Mouse (Mus musculus): ENCODE measurements around the gene Myo1d.

Myo1d gene

GRCm38 (mm10) chr11:80779527-80780344 lies at the start of gene Myo1d:
TSS of gene Myo1d (minus strand) at chr11:80780025.
- 2% methylated on average over 76 of the region's 87 CpGs for WGBS

GRCm38 (mm10) chr11:80821794-80822193 lies 42.0 kb upstream of the Myo1d start:
- 80% methylated on average over 9 of the region's 9 CpGs for WGBS

GRCm38 (mm10) chr11:80821296-80821695 lies 41.5 kb upstream of the Myo1d start:
- 41% methylated on average over 14 of the region's 14 CpGs for WGBS

- 90% methylated on average over 3 of the region's 3 CpGs for WGBS
Measured at GRCm38 (mm10) chr11:80820085-80820484, 40.3 kb upstream of the Myo1d start.

GRCm38 (mm10) chr11:80818060-80818697 lies 38.4 kb upstream of the Myo1d start:
- 41% methylated on average over 11 of the region's 11 CpGs for WGBS

- WGBS: 64% methylated on average over 7 of the region's 7 CpGs
Measured at GRCm38 (mm10) chr11:80815354-80815753, 35.5 kb upstream of the Myo1d start.

- 29% methylated on average over 5 of the region's 5 CpGs for WGBS
Measured at GRCm38 (mm10) chr11:80811156-80811555, 31.3 kb upstream of the Myo1d start.

- 4% methylated on average over 54 of the region's 54 CpGs for WGBS
Measured at GRCm38 (mm10) chr11:80809993-80810821, 30.4 kb upstream of the Myo1d start, which contains the start of gene Tmem98. TSS of gene Tmem98 (plus strand) at chr11:80810175.

- 50% methylated on average over 6 of the region's 6 CpGs for WGBS
Measured at GRCm38 (mm10) chr11:80809666-80809992, 29.8 kb upstream of the Myo1d start.

GRCm38 (mm10) chr11:80808551-80809070 lies 28.8 kb upstream of the Myo1d start:
- 86% methylated on average over 6 of the region's 6 CpGs for WGBS

- WGBS: 69% methylated on average over 3 of the region's 3 CpGs
Measured at GRCm38 (mm10) chr11:80802706-80803105, 22.9 kb upstream of the Myo1d start.

GRCm38 (mm10) chr11:80799979-80800378 lies 20.2 kb upstream of the Myo1d start:
- 75% methylated on average over 3 of the region's 3 CpGs for WGBS

GRCm38 (mm10) chr11:80795431-80795830 lies 15.6 kb upstream of the Myo1d start:
- 47% methylated on average over 8 of the region's 8 CpGs for WGBS

GRCm38 (mm10) chr11:80794290-80794689 lies 14.5 kb upstream of the Myo1d start:
- 96% methylated on average over 4 of the region's 4 CpGs for WGBS

GRCm38 (mm10) chr11:80793386-80793785 lies 13.6 kb upstream of the Myo1d start:
- 80% methylated on average over 4 of the region's 4 CpGs for WGBS

GRCm38 (mm10) chr11:80791677-80792432 lies 12.0 kb upstream of the Myo1d start:
- 70% methylated on average over 3 of the region's 3 CpGs for WGBS

GRCm38 (mm10) chr11:80790413-80790812 lies 10.6 kb upstream of the Myo1d start:
- 81% methylated on average over 3 of the region's 3 CpGs for WGBS

- WGBS: 80% methylated on average over 7 of the region's 7 CpGs
Measured at GRCm38 (mm10) chr11:80789647-80790240, 9.9 kb upstream of the Myo1d start.

GRCm38 (mm10) chr11:80785672-80786071 lies 5.8 kb upstream of the Myo1d start:
- 79% methylated on average over 5 of the region's 5 CpGs for WGBS

GRCm38 (mm10) chr11:80784294-80784743 lies 4.5 kb upstream of the Myo1d start:
- WGBS: 78% methylated on average over 3 of the region's 3 CpGs

- WGBS: 94% methylated on average over 7 of the region's 7 CpGs
Measured at GRCm38 (mm10) chr11:80783460-80783859, 3.6 kb upstream of the Myo1d start.
